17 mouse cellular contexts compared by ENCODE assay signal in genomic region chr14:96021646-96022045, GRCm38 (mm10).
"Had no signal": no experiment of that assay in that cellular context is flagged by ENCODE, and none has a peak within 500 bp of the region (broad histone marks: within the 10 kb centered on the region; RNA-seq: fewer than 3 reads in every experiment).

No protein-coding gene starts in this region.

- H3K36me3 ChIP-seq: lung, embryonic 15.5 days; midbrain, embryonic 13.5 days; midbrain, embryonic 15.5 days; neural tube, embryonic 12.5 days had no signal

- ATAC-seq: lung, postnatal 0 days; midbrain, embryonic 13.5 days; midbrain, embryonic 15.5 days had no signal

- H3K4me2 ChIP-seq: lung, embryonic 15.5 days; midbrain, embryonic 11.5 days; midbrain, embryonic 13.5 days; midbrain, embryonic 15.5 days; neural tube, embryonic 12.5 days had no signal

- H3K9ac ChIP-seq: lung, embryonic 15.5 days; midbrain, embryonic 13.5 days; midbrain, embryonic 15.5 days; neural tube, embryonic 12.5 days had no signal

- H3K27ac ChIP-seq: lung, embryonic 15.5 days; macrophage; midbrain, embryonic 13.5 days; midbrain, embryonic 15.5 days; neural tube, embryonic 12.5 days had no signal

- H3K9me3 ChIP-seq: lung, embryonic 15.5 days; megakaryocyte, embryonic 14.5 days; midbrain, embryonic 13.5 days; midbrain, embryonic 15.5 days; neural tube, embryonic 12.5 days had no signal

- DNase-seq: lung, adult 2 months; lung, postnatal 14 days; lung, postnatal 36 days; right cerebral cortex, postnatal 25 days; right cerebral cortex, postnatal 4 days; spleen, adult 18-20 months; thymus, adult 2 months; thymus, postnatal 25 days; thymus, postnatal 4 days had no signal

- H3K27me3 ChIP-seq: lung, embryonic 15.5 days; megakaryocyte, embryonic 14.5 days; midbrain, embryonic 13.5 days; midbrain, embryonic 15.5 days; neural tube, embryonic 12.5 days had no signal

- H3K4me3 ChIP-seq: lung, embryonic 15.5 days; megakaryocyte, embryonic 14.5 days; midbrain, embryonic 13.5 days; midbrain, embryonic 15.5 days; neural tube, embryonic 12.5 days had no signal

- H3K4me1 ChIP-seq: lung, embryonic 15.5 days; megakaryocyte, embryonic 14.5 days; midbrain, embryonic 13.5 days; midbrain, embryonic 15.5 days; neural tube, embryonic 12.5 days had no signal
